Mouse (Mus musculus) ES-E14 (cell line): ENCODE measurements around the gene 1190005I06Rik.
A peak's percentile ranks its signal among the peaks of the same experiment; 100 is the strongest.

Experiments
- CHD2 ChIP-seq: IDR thresholded peaks from 2 replicates; pipeline ENCODE4 v1.6.1; 2014; ENCODE audit warnings: mild to moderate bottlenecking, low read depth, low read length, inconsistent platforms
- HCFC1 ChIP-seq: IDR thresholded peaks from 2 replicates; pipeline ENCODE4 v1.6.1; 2012; ENCODE audit warnings: low read length, inconsistent platforms, borderline replicate concordance; ENCODE audit not compliant: insufficient read depth
- MAFK ChIP-seq: IDR thresholded peaks from 2 replicates; pipeline ENCODE4 v1.6.1; 2014; ENCODE audit warnings: mild to moderate bottlenecking, low read depth, low read length, inconsistent platforms; ENCODE audit not compliant: insufficient read depth
- ZC3H11A ChIP-seq: IDR thresholded peaks from 2 replicates; pipeline ENCODE4 v1.6.1; 2012; ENCODE audit warnings: low read depth, mild to moderate bottlenecking, inconsistent platforms, low read length, borderline replicate concordance
- ZNF384 ChIP-seq: IDR thresholded peaks from 2 replicates; pipeline ENCODE4 v1.6.1; 2012; ENCODE audit warnings: low read depth, low read length, inconsistent platforms

DNA sequence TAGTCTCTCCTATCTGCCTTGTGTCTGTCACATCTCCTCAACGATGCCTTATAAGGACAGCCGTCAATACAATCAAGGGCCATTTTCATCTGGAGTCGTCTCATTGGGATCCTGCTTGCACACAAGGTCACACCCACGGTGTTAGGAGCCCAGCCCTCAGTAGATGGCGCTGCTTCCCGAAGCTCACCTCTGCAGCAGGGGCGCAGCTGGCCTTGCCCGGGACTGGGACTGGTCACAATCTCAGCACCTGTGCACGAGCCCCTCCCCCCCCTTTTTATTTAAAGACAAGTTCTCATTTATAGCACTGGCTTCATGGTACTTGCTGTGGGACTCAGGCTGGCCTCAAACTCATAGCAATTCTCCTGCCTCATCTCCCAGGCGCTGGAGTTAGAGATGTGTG lies 36.2 kb upstream of the 1190005I06Rik start:
- TF ChIP-seq HCFC1 = no peak
- TF ChIP-seq MAFK = no peak
- no peak for TF ChIP-seq ZNF384
- 0 out of 2 replicates have a peak, but pooled peaks have one; percentile 27 for TF ChIP-seq CHD2
- TF ChIP-seq ZC3H11A = peak; percentile 20; the same call in 1 of the 2 replicates
